Mouse (Mus musculus) brain, embryonic 14.5 days (tissue): ENCODE results near the gene Acad8.

ENCODE experiments used
- CTCF ChIP-seq: fragments of 200-500 bp; IDR thresholded peaks from 2 replicates; pipeline ENCODE4 v1.5.1; 2012; ENCODE audit warnings: inconsistent platforms, mild to moderate bottlenecking, moderate library complexity, borderline replicate concordance; ENCODE audit not compliant: insufficient read depth, insufficient read length; ENCODE audit errors: extremely low read depth
- POLR2A ChIP-seq: fragments of 200-500 bp; IDR thresholded peaks from 2 replicates; pipeline ENCODE4 v1.6.1; 2012; ENCODE audit warnings: mild to moderate bottlenecking, inconsistent platforms, borderline replicate concordance; ENCODE audit not compliant: poor library complexity, insufficient read depth, insufficient read length, severe bottlenecking; ENCODE audit errors: extremely low read depth

DNA sequence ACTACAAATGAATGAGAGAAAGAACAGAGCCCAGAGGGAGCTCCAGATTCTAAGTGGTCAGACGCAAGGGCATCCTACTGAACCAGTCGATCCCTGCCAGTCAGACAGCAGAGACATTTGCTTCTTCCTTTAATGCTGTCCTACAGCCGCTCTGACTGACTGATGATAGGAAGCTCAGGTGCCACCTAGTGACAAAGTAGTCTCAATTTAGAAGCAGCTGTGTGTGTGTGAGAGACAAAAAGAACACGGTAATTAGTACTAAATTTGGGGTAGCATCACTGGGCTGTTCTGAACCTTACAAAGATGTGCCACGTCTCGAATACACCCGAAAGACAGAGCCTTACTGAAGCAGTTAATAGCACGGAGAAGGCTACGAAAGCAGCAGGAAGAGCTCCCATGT is 21.6 kb downstream of the Acad8 start:
- TF ChIP-seq CTCF (no peak), POLR2A (no peak)
